ENCODE assay signal across 22 mouse cellular contexts in genomic region chr17:24654969-24655368, GRCm38 (mm10). TPM values are rescaled to one million over a fixed set of nuclear protein-coding genes. Genes with fewer than 3 reads are reported as not detected.
DNase-seq lines count a peak whose midpoint lies in the region; ATAC-seq and TF ChIP-seq lines count a peak whose summit lies in the region.
"Had no signal": no experiment of that assay in that cellular context is flagged by ENCODE, and none has a peak within 500 bp of the region (broad histone marks: within the 10 kb centered on the region; RNA-seq: fewer than 3 reads in every experiment).

No protein-coding gene starts in this region.

- no peaks in the 10 kb centered on the region for H3K9me3 ChIP-seq in MEL (replicated peaks; ENCODE audit: insufficient read depth, low read length)
- no peaks in the 10 kb centered on the region for H3K9me3 ChIP-seq in forebrain, embryonic 16.5 days (ENCODE audit: control insufficient read depth, low read length)
- H3K9me3 ChIP-seq: G1E had no signal

- DNase-seq in MEL (ENCODE audit: low read depth, low spot score): no peak
- DNase-seq: adrenal gland, adult 2 months; adrenal gland, adult 8-10 months; adrenal gland, postnatal 10 days; adrenal gland, postnatal 25 days; adrenal gland, postnatal 36 days; B cell, adult 2 months; cerebellum, adult 11 months; cerebellum, adult 11-12 months; cerebellum, adult 18-20 months; cerebellum, adult 2 months; cerebellum, adult 8-10 months had no signal

- ATAC-seq in forebrain, embryonic 16.5 days: no peak
- ATAC-seq: activated CD4-positive, CD25-positive, alpha-beta regulatory T cell, adult 4 months; CD4-positive, CD25-positive, alpha-beta regulatory T cell, adult 4 months; Patski had no signal

- H3K9ac ChIP-seq in MEL (ENCODE audit: control insufficient read depth, low read depth, low read length, poor library complexity, severe bottlenecking): no peak overlapping the region
- no peak overlapping the region for H3K9ac ChIP-seq in forebrain, embryonic 16.5 days (replicated peaks; ENCODE audit: low read depth, low read length)

- peaks cover 13 to 14% of the 10 kb centered on the region in 2 experiments for H3K27me3 ChIP-seq in MEL (ENCODE audit: control insufficient read depth in 1 of 2, insufficient read depth in 2 of 2, low read length in 2 of 2)
- peaks cover 31% of the 10 kb centered on the region for H3K27me3 ChIP-seq in forebrain, embryonic 16.5 days (replicated peaks; ENCODE audit: control insufficient read depth, insufficient read depth, low read length)

- no peak for TF ChIP-seq POLR2A in MEL (IDR thresholded peaks at IDR 0.05; ENCODE audit: control insufficient read depth in 1 of 2, insufficient read depth in 1 of 2, low read depth in 1 of 2, low read length in 2 of 2, poor library complexity in 1 of 2)

- no peak overlapping the region for H3K27ac ChIP-seq in MEL (ENCODE audit: control insufficient read depth, low read depth, low read length)
- H3K27ac ChIP-seq in forebrain, embryonic 16.5 days (ENCODE audit: low read length): no peak overlapping the region

- no peak for TF ChIP-seq CTCF in MEL (IDR thresholded peaks at IDR 0.05 in 2 of 3, conservative IDR thresholded peaks at IDR 0.05 in 1 of 3; ENCODE audit: control insufficient read depth in 1 of 3, insufficient read depth in 1 of 3, low read depth in 2 of 3, low read length in 3 of 3, poor library complexity in 1 of 3, severe bottlenecking in 1 of 3)

- no peaks in the 10 kb centered on the region for H3K79me2 ChIP-seq in MEL (ENCODE audit: control insufficient read depth, insufficient read depth, low read length, poor library complexity)

- TF ChIP-seq RAD21 in MEL (IDR thresholded peaks at IDR 0.05; ENCODE audit: low read depth, low read length): no peak

- 78% methylated on average over 4 of the region's 4 CpGs for WGBS in forebrain, embryonic 16.5 days

- no peak overlapping the region for H3K4me3 ChIP-seq in MEL (ENCODE audit: control insufficient read depth in 1 of 2, insufficient read depth in 1 of 2, low read depth in 2 of 2, low read length in 2 of 2)
- no peak overlapping the region for H3K4me3 ChIP-seq in forebrain, embryonic 16.5 days (replicated peaks; ENCODE audit: low read length)

- no peaks in the 10 kb centered on the region for H3K36me3 ChIP-seq in MEL (ENCODE audit: control insufficient read depth in 1 of 2, insufficient read depth in 2 of 2, low read length in 2 of 2)
- no peaks in the 10 kb centered on the region for H3K36me3 ChIP-seq in forebrain, embryonic 16.5 days (ENCODE audit: control insufficient read depth, insufficient read depth)
- H3K36me3 ChIP-seq: G1E had no signal

- H3K4me1 ChIP-seq in MEL (ENCODE audit: control insufficient read depth in 1 of 2, insufficient read depth in 2 of 2, low read length in 2 of 2): no peaks in the 10 kb centered on the region
- H3K4me1 ChIP-seq in forebrain, embryonic 16.5 days (replicated peaks; ENCODE audit: control insufficient read depth, insufficient read depth, low read length): peaks cover 16% of the 10 kb centered on the region

- no peak overlapping the region for H3K4me2 ChIP-seq in forebrain, embryonic 16.5 days (ENCODE audit: low read length)

- TF ChIP-seq EP300 in MEL (IDR thresholded peaks at IDR 0.05; ENCODE audit: low read depth in 1 of 2, low read length in 2 of 2): no peak

TF ChIP-seq in MEL, 35 proteins besides CTCF, POLR2A, EP300 and RAD21:
- peak; percentile 57 for TF ChIP-seq GATA1 (IDR thresholded peaks at IDR 0.05; ENCODE audit: low read depth, low read length)
- TF ChIP-seq TAL1 (IDR thresholded peaks at IDR 0.05; ENCODE audit: low read length): no peak

RNA-seq across cellular contexts. Expression of gene Npw, which starts 3.3 kb away (rescaled TPM):
- total RNA-seq in MEL (2012; rRNA removed): not detected in 2 replicates
- not detected for polyA plus RNA-seq in MEL (2012; ENCODE audit: insufficient read depth in 1 of 2, insufficient read length in 2 of 2, low read depth in 1 of 2, low replicate concordance in 2 of 2, missing spikeins in 1 of 2)
- polyA plus RNA-seq in forebrain, embryonic 16.5 days (2015; fragmentation: Nextera tagmentation; extraction: Ambion mirVana): not detected in 2 replicates
- total RNA-seq: adrenal gland, adult 18-20 months; adrenal gland, adult 2 months; adrenal gland, adult 8-10 months; adrenal gland, postnatal 10 days; adrenal gland, postnatal 14 days; adrenal gland, postnatal 25 days; adrenal gland, postnatal 36 days; adrenal gland, postnatal 4 days; CH12.LX; G1E had no signal
- polyA plus RNA-seq: brain, embryonic 14.5 days; CD4-positive, CD25-positive, alpha-beta regulatory T cell, adult 4 months; cerebellum, adult 2 months; G1E; Patski had no signal

RNA-seq across cellular contexts. Expression of gene Slc9a3r2, which starts 4.8 kb away (rescaled TPM):
- 0.75 and 0.96 TPM in 2 replicates for total RNA-seq in MEL (2012; rRNA removed)
- 1 to 10 TPM in 1 of 2 experiments, not detected in 1; 3.5 TPM for polyA plus RNA-seq in MEL (2012; ENCODE audit: insufficient read depth in 1 of 2, insufficient read length in 2 of 2, low read depth in 1 of 2, low replicate concordance in 2 of 2, missing spikeins in 1 of 2)
- 28.1 and 31.2 TPM in 2 replicates for polyA plus RNA-seq in forebrain, embryonic 16.5 days (2015; fragmentation: Nextera tagmentation; extraction: Ambion mirVana)
- polyA plus RNA-seq: activated CD4-positive, CD25-positive, alpha-beta regulatory T cell, adult 4 months; CD4-positive, CD25-positive, alpha-beta regulatory T cell, adult 4 months had no signal

RNA-seq across cellular contexts. Expression of gene Zfp598, which starts 14.5 kb away (rescaled TPM):
- total RNA-seq in MEL (2012; rRNA removed): 21.9 and 22.2 TPM in 2 replicates
- 10 to 100 TPM; 59.0 to 80.4 TPM for polyA plus RNA-seq in MEL (2012; ENCODE audit: insufficient read depth in 1 of 2, insufficient read length in 2 of 2, low read depth in 1 of 2, low replicate concordance in 2 of 2, missing spikeins in 1 of 2)
- polyA plus RNA-seq in forebrain, embryonic 16.5 days (2015; fragmentation: Nextera tagmentation; extraction: Ambion mirVana): 17.9 and 22.0 TPM in 2 replicates

RNA-seq across cellular contexts. Expression of gene Nthl1, which starts 22.5 kb away (rescaled TPM):
- total RNA-seq in MEL (2012; rRNA removed): 26.1 and 31.4 TPM in 2 replicates
- 100 to 1,000 TPM in 1 of 2 experiments, 10 to 100 TPM in 1; 32.0 to 262 TPM for polyA plus RNA-seq in MEL (2012; ENCODE audit: insufficient read depth in 1 of 2, insufficient read length in 2 of 2, low read depth in 1 of 2, low replicate concordance in 2 of 2, missing spikeins in 1 of 2)
- 13.4 and 14.4 TPM in 2 replicates for polyA plus RNA-seq in forebrain, embryonic 16.5 days (2015; fragmentation: Nextera tagmentation; extraction: Ambion mirVana)

RNA-seq across cellular contexts. Expression of gene Tsc2, which starts 22.5 kb away (rescaled TPM):
- total RNA-seq in MEL (2012; rRNA removed): 44.0 and 48.8 TPM in 2 replicates
- polyA plus RNA-seq in MEL (2012; ENCODE audit: insufficient read depth in 1 of 2, insufficient read length in 2 of 2, low read depth in 1 of 2, low replicate concordance in 2 of 2, missing spikeins in 1 of 2): 10 to 100 TPM in 1 of 2 experiments, not detected in 1; 99.2 TPM
- polyA plus RNA-seq in forebrain, embryonic 16.5 days (2015; fragmentation: Nextera tagmentation; extraction: Ambion mirVana): 80.4 and 86.8 TPM in 2 replicates
